Mouse (Mus musculus): ENCODE results near the gene Acadvl. TPM values are rescaled to one million over a fixed set of nuclear protein-coding genes. Genes with fewer than 3 reads are reported as not detected.

The Acadvl gene
- polyA plus RNA-seq, 1 experiment from 2014 or later, result 81.1 TPM

GRCm38 (mm10) chr11:70042309-70043085, 27.3 kb upstream of the Acadvl start:
- H3K4me3 ChIP-seq, result no peak overlapping the region
- H3K9me3 ChIP-seq, result no peaks in the 10 kb centered on the region
- ATAC-seq (ENCODE audit: low FRiP score, low read depth), result no peak
- H3K9ac ChIP-seq, result no peak overlapping the region
- no peaks in the 10 kb centered on the region for H3K27me3 ChIP-seq
- H3K27ac ChIP-seq, result no peak overlapping the region
- no peak overlapping the region for H3K4me2 ChIP-seq (replicated peaks)
- H3K4me1 ChIP-seq, result no peaks in the 10 kb centered on the region
- 89% methylated on average over 23 of the region's 23 CpGs for WGBS
- peaks cover 82% of the 10 kb centered on the region for H3K36me3 ChIP-seq

DNA sequence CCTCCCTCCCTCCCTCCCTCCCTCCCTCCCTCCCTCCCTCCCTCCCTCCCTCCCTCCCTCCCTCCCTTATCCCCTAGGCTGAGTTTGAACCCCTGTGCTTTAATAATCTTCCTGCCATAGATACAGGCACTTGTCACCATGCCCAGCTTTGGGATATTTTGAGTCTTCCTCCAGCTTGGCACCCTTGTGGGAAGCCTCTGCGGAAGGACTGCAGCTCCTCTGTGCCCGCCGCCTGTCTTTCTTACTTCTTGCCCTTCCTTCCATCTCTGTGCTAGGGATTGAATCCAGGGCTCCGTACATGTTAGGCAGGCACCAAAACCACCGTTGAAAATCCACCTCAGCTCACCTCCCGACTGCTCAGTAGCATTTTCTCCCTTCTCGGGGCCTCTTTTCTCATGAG, 25.0 kb upstream of the Acadvl start:
- 88% methylated on average over 7 of the region's 7 CpGs for WGBS
- Histone ChIP-seq H3K36me3 (peaks cover 84% of the 10 kb centered on the region), H3K4me1 (no peaks in the 10 kb centered on the region), H3K9ac (no peak overlapping the region), H3K27ac (no peak overlapping the region), H3K4me3 (no peak overlapping the region), H3K9me3 (no peaks in the 10 kb centered on the region), H3K27me3 (no peaks in the 10 kb centered on the region), H3K4me2 (replicated peaks) (no peak overlapping the region)
- ATAC-seq (ENCODE audit: low FRiP score, low read depth), result no peak

- Histone ChIP-seq H3K27ac (no peak overlapping the region), H3K27me3 (no peaks in the 10 kb centered on the region), H3K9me3 (no peaks in the 10 kb centered on the region), H3K36me3 (peaks cover 84% of the 10 kb centered on the region), H3K4me3 (no peak overlapping the region), H3K4me1 (no peaks in the 10 kb centered on the region), H3K9ac (no peak overlapping the region), H3K4me2 (replicated peaks) (no peak overlapping the region)
- WGBS, result 93% methylated on average over 10 of the region's 10 CpGs
- ATAC-seq (ENCODE audit: low FRiP score, low read depth), result no peak
Measured at GRCm38 (mm10) chr11:70039631-70040030, 24.4 kb upstream of the Acadvl start.

DNA sequence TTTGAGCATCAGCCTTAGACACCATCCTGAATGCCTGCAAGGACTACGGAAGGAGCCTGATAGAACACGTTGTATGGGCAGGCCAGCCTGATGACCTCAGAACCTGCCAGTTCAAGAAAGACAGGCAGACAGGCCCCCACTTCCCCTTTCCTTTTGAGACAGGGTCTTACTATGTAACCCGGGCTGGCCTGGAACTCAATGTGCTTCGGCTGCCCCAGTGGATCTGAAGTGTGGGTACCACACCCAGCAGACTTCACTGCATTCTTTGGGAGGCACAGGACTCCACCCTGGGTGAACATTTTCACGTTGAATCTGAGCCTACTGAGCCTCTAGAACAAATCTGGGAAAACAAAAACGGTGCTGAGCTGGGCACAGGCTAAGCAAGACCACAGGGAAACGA, 23.0 kb upstream of the Acadvl start:
- H3K36me3 ChIP-seq, result peaks cover 84% of the 10 kb centered on the region
- H3K9ac ChIP-seq, result no peak overlapping the region
- H3K9me3 ChIP-seq, result no peaks in the 10 kb centered on the region
- H3K27me3 ChIP-seq, result no peaks in the 10 kb centered on the region
- no peaks in the 10 kb centered on the region for H3K4me1 ChIP-seq
- no peak overlapping the region for H3K27ac ChIP-seq
- no peak for ATAC-seq (ENCODE audit: low FRiP score, low read depth)
- no peak overlapping the region for H3K4me3 ChIP-seq
- no peak overlapping the region for H3K4me2 ChIP-seq (replicated peaks)
- 77% methylated on average over 7 of the region's 7 CpGs for WGBS

DNA sequence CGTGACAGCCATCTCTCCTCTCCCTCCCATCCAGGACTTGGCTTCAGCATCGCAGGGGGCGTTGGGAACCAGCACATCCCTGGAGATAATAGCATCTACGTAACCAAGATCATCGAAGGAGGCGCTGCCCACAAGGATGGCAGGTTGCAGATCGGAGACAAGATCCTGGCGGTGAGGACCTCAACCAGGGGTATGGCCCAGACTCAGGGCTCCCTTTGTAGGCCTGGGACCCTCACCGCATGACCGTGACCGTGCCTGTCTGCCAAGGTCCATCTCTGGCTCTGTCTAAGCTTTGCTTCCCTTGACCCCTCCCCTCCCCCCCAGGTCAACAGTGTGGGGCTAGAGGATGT, 16.1 kb upstream of the Acadvl start:
- Histone ChIP-seq H3K27ac (no peak overlapping the region), H3K9ac (no peak overlapping the region), H3K27me3 (no peaks in the 10 kb centered on the region), H3K9me3 (no peaks in the 10 kb centered on the region), H3K4me3 (no peak overlapping the region), H3K4me1 (peaks cover 42% of the 10 kb centered on the region), H3K36me3 (peaks cover 54% of the 10 kb centered on the region), H3K4me2 (replicated peaks) (no peak overlapping the region)
- 97% methylated on average over 11 of the region's 11 CpGs for WGBS
- ATAC-seq (ENCODE audit: low FRiP score, low read depth), result no peak

DNA sequence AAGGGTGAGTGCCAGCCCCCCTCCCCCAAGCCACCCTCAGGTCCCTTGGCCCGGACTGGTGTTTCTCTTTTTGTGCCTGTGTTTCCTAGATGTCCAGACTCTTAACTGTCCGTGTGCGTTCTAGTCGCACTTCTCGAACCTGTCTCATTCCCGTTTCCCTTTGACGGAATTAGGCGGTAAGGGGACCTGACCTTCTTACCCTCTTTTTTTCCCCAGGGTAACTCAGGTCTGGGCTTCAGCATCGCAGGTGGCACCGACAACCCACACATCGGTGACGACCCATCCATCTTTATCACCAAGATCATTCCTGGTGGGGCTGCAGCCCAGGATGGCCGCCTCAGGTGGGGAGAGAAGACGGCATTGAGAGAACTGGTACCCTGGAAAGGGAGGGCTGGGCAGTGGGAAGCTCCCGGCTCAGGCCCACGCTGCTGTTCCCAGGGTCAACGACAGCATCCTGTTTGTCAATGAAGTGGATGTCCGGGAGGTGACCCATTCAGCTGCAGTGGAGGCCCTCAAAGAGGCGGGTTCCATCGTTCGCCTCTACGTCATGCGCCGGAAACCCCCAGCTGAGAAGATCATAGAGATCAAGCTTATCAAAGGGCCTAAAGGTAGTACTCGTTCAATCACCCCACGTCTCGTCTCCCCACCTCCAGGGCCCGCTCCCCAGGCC, 15.6 kb upstream of the Acadvl start:
- 93% methylated on average over 28 of the region's 28 CpGs for WGBS
- Histone ChIP-seq H3K9ac (no peak overlapping the region), H3K4me3 (no peak overlapping the region)

DNA sequence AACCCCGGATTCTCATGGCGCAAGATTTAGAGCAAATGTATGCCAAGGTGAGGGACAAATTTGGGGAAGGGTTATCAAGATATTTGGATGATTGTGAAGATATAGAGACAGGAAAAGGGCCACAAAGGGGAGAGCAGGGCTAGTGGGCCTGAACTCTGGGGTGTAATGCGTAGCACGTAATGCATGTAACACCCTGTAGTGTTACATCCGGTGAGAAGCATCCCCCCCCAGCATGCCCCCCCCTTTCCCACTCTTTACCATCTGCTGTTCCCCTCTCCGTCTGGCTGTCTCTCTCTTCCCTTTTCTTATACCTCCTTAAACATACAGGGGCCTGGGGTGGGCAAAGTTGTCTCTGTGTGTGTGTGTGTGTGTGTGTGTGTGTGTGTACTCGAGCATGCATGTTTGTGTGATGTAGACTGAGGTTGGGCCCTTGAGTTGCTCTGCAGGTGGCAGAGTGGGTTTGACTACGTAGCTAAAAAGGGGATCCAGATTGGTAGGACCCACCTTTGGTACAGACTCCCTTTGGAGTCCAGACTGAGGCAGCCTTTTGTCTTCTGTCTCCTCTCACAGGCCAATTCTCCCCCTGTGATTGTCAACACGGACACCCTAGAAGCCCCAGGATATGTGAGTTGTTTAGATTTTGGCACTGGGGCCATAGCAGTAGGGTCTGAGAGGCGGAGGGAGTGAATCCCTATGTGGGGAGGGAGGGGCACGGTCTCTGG, 14.8 kb upstream of the Acadvl start:
- WGBS, result 46% methylated on average over 11 of the region's 11 CpGs
- Histone ChIP-seq H3K4me3 (peak overlapping the region; percentile 31), H3K36me3 (peaks cover 47% of the 10 kb centered on the region), H3K9ac (peak overlapping the region; percentile 45), H3K4me1 (peaks cover 55% of the 10 kb centered on the region), H3K27ac (peak overlapping the region; percentile 15), H3K27me3 (no peaks in the 10 kb centered on the region), H3K4me2 (replicated peaks) (peak overlapping the region; percentile 61), H3K9me3 (no peaks in the 10 kb centered on the region)
- no peak for ATAC-seq (ENCODE audit: low FRiP score, low read depth)

More for the DNA sequence above, 15.6 kb upstream of the Acadvl start:
- no peaks in the 10 kb centered on the region for H3K9me3 ChIP-seq
- ATAC-seq (ENCODE audit: low FRiP score, low read depth), result no peak
- no peak overlapping the region for H3K4me2 ChIP-seq (replicated peaks)
- no peaks in the 10 kb centered on the region for H3K27me3 ChIP-seq
- peaks cover 47% of the 10 kb centered on the region for H3K4me1 ChIP-seq
- H3K36me3 ChIP-seq, result peaks cover 50% of the 10 kb centered on the region
- H3K27ac ChIP-seq, result no peak overlapping the region

- H3K9me3 ChIP-seq, result no peaks in the 10 kb centered on the region
- peaks cover 41% of the 10 kb centered on the region for H3K36me3 ChIP-seq
- peak overlapping the region; percentile 45; the same call in 1 of the 2 replicates for H3K9ac ChIP-seq
- peak; percentile 84 for ATAC-seq (ENCODE audit: low FRiP score, low read depth)
- peak overlapping the region; percentile 81 for H3K27ac ChIP-seq
- H3K4me3 ChIP-seq, result peak overlapping the region; percentile 31
- H3K27me3 ChIP-seq, result no peaks in the 10 kb centered on the region
- H3K4me2 ChIP-seq (replicated peaks), result peak overlapping the region; percentile 61
- H3K4me1 ChIP-seq, result peaks cover 60% of the 10 kb centered on the region
- 1% methylated on average over 20 of the region's 20 CpGs for WGBS
Measured at GRCm38 (mm10) chr11:70029130-70029801, 14.1 kb upstream of the Acadvl start.

DNA sequence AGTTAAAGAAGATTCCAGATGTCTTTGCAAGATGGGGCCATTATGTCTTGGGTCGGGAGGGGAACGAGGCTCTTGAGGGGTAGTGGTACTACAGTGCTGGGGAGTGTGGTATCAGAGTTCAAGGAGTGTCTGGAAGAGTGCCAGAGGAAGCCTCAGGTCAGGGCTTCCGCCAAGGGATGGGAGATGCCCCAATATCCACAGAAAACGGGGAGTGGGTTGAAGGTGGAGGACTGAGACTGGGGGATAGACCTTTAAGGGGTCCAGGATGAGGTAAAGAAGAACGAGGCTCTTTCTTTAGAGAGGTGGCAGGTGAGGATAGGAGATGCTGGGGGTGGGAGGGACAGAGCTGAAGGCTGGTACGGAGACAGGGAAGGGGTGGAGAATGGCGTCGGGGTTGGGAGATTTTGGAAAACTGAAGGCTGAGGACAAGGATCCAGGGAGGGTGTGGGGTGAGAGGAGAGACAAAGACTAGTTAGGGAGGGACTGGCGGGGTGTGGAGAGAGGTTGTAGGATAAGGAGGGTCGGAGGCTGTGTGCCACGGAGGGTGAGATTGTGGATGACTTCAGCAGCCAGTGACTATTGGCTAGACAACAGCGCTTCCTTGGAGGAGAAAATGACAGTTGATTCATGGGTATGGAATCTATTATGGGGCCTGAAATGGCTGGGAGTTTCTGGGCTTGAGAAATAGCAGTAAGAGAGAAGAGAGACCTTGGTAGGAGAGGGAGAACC, 13.4 kb upstream of the Acadvl start:
- Histone ChIP-seq H3K9ac (peak overlapping the region; percentile 45), H3K36me3 (peaks cover 34% of the 10 kb centered on the region), H3K27me3 (no peaks in the 10 kb centered on the region), H3K9me3 (no peaks in the 10 kb centered on the region), H3K4me2 (replicated peaks) (peak overlapping the region; percentile 61), H3K4me1 (peaks cover 65% of the 10 kb centered on the region), H3K4me3 (peak overlapping the region; percentile 31), H3K27ac (peak overlapping the region; percentile 81)
- ATAC-seq (ENCODE audit: low FRiP score, low read depth), result no peak
- WGBS, result 29% methylated on average over 12 of the region's 12 CpGs

DNA sequence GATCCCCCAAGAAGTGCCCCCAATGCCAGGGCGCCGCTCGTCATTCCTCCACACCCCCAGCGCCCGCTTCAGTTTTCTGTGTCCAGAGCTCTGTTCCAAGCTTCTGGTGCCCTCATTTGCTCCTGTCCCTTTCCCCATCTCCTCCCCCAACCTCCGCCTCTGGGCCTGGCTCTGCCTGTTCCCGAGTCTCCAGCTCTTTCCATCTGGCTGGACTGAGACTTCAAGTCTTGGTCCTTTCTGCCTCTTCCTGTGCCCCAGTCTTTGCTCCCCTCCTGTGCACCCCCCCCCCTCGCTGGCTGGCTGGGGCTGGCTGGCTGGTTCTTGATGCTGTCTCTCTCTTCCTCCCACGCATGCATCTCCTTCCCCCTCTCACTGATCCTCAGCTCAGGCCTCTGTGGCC, 12.2 kb upstream of the Acadvl start:
- peak overlapping the region; percentile 61 for H3K4me2 ChIP-seq (replicated peaks)
- H3K4me1 ChIP-seq, result peaks cover 74% of the 10 kb centered on the region
- no peak for ATAC-seq (ENCODE audit: low FRiP score, low read depth)
- peak overlapping the region; percentile 23; the same call in 1 of the 2 replicates for H3K4me3 ChIP-seq
- peaks cover 22% of the 10 kb centered on the region for H3K36me3 ChIP-seq
- 36% methylated on average over 9 of the region's 9 CpGs for WGBS
- H3K27me3 ChIP-seq, result no peaks in the 10 kb centered on the region
- peak overlapping the region; percentile 50; the same call in 1 of the 2 replicates for H3K9ac ChIP-seq
- H3K27ac ChIP-seq, result peak overlapping the region; percentile 81; the same call in 1 of the 2 replicates
- H3K9me3 ChIP-seq, result no peaks in the 10 kb centered on the region

- no peaks in the 10 kb centered on the region for H3K27me3 ChIP-seq
- H3K36me3 ChIP-seq, result peaks cover 15% of the 10 kb centered on the region
- H3K4me3 ChIP-seq, result peak overlapping the region; percentile 23
- peak; percentile 51; the same call in 1 of the 2 replicates for ATAC-seq (ENCODE audit: low FRiP score, low read depth)
- peak overlapping the region; percentile 43; the same call in 1 of the 2 replicates for H3K9ac ChIP-seq
- H3K9me3 ChIP-seq, result no peaks in the 10 kb centered on the region
- peak overlapping the region; percentile 61 for H3K4me2 ChIP-seq (replicated peaks)
- peak overlapping the region; percentile 81; the same call in 1 of the 2 replicates for H3K27ac ChIP-seq
- peaks cover 81% of the 10 kb centered on the region for H3K4me1 ChIP-seq
- WGBS, result 2% methylated on average over 19 of the region's 19 CpGs
Measured at GRCm38 (mm10) chr11:70026689-70027088, 11.5 kb upstream of the Acadvl start.

All from limb, embryonic 13.5 days (tissue).